Mouse (Mus musculus): ENCODE data around the gene Col4a3. TPM values are rescaled to one million over a fixed set of nuclear protein-coding genes. Genes with fewer than 3 reads are reported as not detected.
A peak's percentile ranks its signal among the peaks of the same experiment; 100 is the strongest.

The Col4a3 gene
- total RNA-seq, 2 experiments from 2014 or later, result 0.77 to 1.2 TPM

GRCm38 (mm10) chr1:82605347-82605746 is 18.6 kb downstream of the Col4a3 start:
- no peak for DNase-seq (ENCODE audit: low spot score in 2 of 2)

DNA sequence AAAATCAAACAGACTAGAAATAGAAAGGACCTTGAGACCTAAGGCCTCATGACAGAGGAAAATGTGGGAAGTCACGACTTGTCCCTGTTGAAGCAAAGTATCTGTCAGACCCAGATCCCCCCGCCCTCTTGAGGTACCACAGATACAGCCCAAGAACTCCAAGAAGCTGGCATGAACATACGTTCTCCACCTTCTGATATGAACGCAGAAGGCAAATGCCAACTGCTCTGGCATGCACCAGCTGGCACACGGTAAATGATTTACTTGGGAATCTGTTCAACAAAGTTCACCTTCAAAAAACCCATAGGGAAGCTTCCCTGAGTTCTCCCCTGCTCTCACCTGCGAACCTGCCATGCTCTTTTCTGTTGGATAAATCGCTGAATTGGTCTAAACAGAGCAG is 19.1 kb downstream of the Col4a3 start:
- DNase-seq (ENCODE audit: low spot score in 2 of 2), result no peak

DNA sequence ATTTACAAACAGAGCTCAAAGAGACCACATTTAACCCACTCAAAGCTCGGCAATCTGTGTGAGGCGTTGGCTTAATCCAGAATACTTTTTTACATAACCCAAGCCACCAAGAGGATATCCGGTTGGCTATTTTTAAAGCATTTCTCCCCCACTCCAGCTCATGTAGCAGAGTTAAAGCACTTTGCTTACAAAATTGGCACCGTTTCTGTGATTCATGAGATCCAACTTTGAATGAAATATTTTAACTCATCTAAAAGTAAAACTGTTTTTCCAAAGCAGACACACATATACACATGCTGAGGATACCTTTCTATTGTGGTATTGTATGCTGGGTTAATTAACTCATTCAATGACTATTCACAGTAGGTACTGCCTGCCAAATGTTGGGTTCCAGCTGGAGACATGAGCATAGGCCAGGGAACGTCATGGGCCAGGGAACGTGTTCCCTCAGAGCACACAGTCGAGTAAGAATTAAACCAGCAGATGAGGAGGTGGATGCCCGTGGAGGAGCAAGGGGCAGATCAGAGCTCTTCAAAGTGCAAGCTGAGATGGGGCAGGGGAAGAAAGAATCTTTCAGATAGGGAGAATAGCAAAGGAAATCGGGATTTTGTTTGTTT is 22.0 kb downstream of the Col4a3 start:
- no peak for DNase-seq (ENCODE audit: low spot score in 2 of 2)

- no peak for DNase-seq (ENCODE audit: low spot score in 2 of 2)
These were observed 25.4 kb downstream of the Col4a3 start for GRCm38 (mm10) chr1:82612061-82612660.

- DNase-seq (ENCODE audit: low spot score in 2 of 2), result no peak
These were observed 31.3 kb downstream of the Col4a3 start for GRCm38 (mm10) chr1:82618001-82618400.

GRCm38 (mm10) chr1:82618592-82618991 is 31.9 kb downstream of the Col4a3 start:
- no peak for DNase-seq (ENCODE audit: low spot score in 2 of 2)

- no peak for DNase-seq (ENCODE audit: low spot score in 2 of 2)
These were observed 33.3 kb downstream of the Col4a3 start for GRCm38 (mm10) chr1:82619981-82620380.

GRCm38 (mm10) chr1:82624934-82625333 is 38.2 kb downstream of the Col4a3 start:
- no peak for DNase-seq (ENCODE audit: low spot score in 2 of 2)

DNA sequence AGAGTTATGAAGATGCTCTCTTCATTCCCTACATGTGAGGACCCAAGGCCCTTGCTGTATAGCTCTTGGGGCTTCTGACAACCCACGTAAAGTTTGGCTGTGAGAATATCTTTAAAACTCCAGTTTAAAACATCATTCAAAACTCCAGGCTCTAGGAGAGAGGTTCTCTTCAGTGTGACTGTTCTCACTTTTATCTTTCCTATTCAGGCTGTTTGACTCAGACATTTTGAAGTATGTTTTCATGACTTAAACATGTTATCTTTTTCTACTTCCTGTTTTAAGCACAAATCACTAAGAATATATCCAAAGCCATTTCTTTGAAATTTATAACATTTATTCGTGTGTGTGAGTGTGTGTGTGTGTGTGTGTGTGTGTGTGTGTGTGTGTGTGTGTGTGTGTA is 38.8 kb downstream of the Col4a3 start:
- no peak for DNase-seq (ENCODE audit: low spot score in 2 of 2)

GRCm38 (mm10) chr1:82627652-82628051 is 40.9 kb downstream of the Col4a3 start:
- no peak for DNase-seq (ENCODE audit: low spot score in 2 of 2)

DNA sequence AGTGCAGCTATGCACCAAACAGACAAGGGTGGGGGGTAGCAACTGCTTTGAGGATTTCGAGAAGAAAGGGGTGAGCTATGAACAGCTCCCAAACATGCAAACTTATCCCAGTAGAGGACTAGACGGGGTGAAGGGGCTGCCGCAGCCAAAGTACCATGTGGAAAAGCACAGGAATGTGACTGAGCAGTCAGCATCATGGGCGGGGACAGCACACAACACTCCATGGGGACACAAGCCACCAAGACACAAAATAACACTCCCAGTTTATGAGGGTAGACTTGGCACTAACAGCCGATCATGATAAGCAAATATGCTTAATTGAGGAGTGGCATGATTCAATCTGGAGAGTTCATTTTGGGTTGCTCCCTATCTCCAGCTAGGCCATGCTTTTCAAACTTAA is 42.8 kb downstream of the Col4a3 start:
- DNase-seq (ENCODE audit: low spot score in 2 of 2), result no peak

- DNase-seq (ENCODE audit: low spot score in 2 of 2), result no peak
These were observed 44.6 kb downstream of the Col4a3 start for GRCm38 (mm10) chr1:82631169-82631792.

DNA sequence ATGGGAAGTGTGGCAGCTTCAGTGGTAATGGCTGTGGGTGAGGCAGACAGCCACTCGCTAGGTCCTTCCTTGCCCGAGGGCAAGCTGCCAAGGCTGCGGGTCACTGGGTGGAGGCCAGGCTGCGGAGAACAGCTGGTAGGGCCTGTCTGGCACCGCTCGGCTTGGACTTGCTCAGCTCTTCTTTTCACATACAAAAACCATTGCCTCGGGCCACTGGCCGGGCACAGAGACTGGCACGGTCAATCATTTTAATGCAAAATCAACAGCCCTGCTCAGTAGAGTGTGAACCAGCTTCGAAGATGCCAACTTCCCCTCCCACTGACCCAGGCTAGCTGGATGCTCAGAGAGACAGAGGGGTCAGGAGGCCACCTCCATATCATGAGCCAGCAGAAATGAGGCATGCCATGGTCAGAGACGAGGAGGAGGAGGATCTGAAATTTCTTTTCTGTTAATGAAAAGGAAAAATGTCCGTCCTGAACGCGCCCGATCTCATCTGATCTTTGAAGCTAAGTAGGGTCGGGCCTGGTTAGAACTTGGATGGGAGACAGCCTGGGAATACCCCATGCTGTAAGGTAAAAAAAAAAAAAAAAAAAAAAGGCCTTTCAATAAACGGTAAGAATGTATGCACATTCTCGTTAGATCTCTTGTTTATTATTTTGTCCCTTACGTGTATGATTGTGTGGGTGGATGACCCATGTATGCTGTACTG is 48.0 kb downstream of the Col4a3 start:
- peak; percentile 8 to 23 for DNase-seq (ENCODE audit: low spot score in 2 of 2)

DNA sequence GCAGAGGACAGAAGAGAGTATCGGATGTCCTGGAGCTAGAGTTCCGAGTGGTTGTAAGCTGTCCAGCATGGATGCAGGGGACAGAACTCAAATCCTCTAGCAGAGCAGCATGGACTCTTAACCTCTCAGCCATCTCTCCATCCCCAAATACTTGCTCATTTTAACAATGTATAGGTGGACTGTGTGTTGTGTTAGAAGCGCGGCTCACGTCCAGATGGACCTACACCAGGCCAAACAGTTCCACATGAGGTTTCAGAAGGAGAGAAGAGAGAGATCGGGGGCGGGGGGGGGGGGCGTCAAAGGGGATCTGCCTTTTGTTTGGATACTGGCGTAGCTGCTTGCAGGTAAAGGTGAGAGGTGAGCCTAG is 48.5 kb downstream of the Col4a3 start:
- DNase-seq (ENCODE audit: low spot score in 2 of 2), result no peak

DNA sequence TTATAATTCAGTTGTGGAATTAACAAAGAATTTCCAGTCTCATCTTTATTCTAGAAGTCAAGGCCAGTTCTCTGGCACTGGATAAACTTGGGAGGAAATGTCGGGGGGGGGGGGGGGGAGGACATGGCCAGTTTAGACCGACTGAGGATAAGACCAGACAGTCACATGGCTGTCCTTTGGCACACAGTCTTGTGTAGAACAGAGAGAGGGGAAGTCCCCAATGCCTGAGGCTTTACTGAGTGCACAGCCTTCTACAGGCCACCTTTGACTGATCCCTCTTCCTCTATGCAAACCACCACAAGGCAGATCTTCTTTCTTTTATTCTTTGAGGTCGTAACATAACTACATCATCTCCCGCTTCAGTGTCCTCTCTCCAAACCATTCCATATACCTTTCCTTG is 49.6 kb downstream of the Col4a3 start:
- no peak for DNase-seq (ENCODE audit: low spot score in 2 of 2)

DNA sequence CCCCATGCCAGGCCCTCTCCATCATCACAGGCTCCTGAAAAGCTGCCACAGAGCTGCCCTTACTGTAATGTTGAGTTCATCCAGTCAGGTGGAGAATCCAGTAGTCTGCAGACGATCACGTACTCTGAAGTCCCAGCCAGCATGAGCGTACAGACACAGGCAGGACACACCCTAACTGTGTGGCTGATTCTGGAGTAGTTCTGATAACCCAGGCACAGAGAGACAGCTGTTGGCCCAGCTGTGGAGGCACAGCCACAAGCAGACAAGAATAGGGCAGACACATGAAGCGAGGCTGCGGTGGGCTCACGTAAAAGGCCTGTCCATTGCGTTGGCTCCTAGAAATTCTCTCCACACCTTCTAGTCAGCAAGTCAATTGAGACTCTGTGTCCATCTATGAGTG is 50.7 kb downstream of the Col4a3 start:
- DNase-seq (ENCODE audit: low spot score in 2 of 2), result no peak

GRCm38 (mm10) chr1:82638428-82638827 is 51.7 kb downstream of the Col4a3 start:
- DNase-seq (ENCODE audit: low spot score in 2 of 2), result no peak

- DNase-seq (ENCODE audit: low spot score in 2 of 2), result peak; percentile 76 to 84
These were observed 54.7 kb downstream of the Col4a3 start for GRCm38 (mm10) chr1:82641316-82641987.

GRCm38 (mm10) chr1:82647989-82648388 is 61.3 kb downstream of the Col4a3 start:
- no peak for DNase-seq (ENCODE audit: low spot score in 2 of 2)

- DNase-seq (ENCODE audit: low spot score in 2 of 2), result no peak
These were observed 64.1 kb downstream of the Col4a3 start for GRCm38 (mm10) chr1:82650868-82651267.

DNA sequence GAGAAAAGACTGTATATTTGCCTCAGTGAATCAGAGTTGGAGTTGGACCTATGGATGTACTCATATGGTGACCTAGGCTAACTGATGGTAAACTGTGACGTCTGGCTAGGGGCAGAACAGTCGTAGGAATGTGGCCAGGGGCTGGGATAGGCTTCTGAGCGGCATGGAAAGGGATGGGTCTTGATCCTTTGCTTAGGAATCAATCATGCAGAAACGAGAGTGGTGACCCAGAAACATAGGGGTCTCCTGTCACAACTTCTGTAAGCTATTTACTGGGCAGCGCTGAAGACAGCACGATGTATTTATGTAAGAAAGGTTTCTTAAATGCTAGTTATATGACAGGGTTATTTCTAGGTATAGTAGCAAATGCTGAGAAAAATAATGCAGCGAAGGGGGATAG is 67.3 kb downstream of the Col4a3 start:
- DNase-seq (ENCODE audit: low spot score in 2 of 2), result no peak

DNA sequence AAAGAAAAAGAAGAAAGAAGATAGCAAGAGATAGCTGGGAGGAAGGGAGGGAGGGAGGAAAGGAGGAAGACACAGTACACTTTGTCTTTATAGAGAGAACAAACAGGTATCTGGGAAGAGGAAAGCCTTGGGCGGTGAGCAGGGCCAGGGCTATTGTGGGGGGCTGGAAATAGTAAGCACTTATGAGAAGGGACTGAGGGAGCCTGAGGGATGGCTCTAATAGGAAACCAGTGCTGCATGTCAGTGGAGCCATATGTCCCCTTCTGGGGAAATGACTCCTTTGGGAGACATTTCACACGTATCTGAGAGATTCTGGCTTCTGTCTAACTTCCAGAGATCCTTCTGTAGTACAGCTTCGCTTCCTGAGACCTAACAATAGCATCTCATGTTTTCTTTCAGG is 69.7 kb downstream of the Col4a3 start:
- DNase-seq (ENCODE audit: low spot score in 2 of 2), result no peak
